Mouse (Mus musculus) small intestine, adult 2 months (tissue): ENCODE data around the gene Ppara. TPM values are rescaled to one million over a fixed set of nuclear protein-coding genes. Genes with fewer than 3 reads are reported as not detected.

Experiments
- H3K27ac ChIP-seq: fragments of 200-500 bp; 2 replicates; pipeline ENCODE4 v1.5.1; 2012; ENCODE audit warnings: low read depth, low read length, control low read depth, inconsistent platforms; ENCODE audit not compliant: insufficient read depth
- H3K27me3 ChIP-seq: fragments of 200-500 bp; 2 replicates; pipeline ENCODE4 v1.6.1; 2012; ENCODE audit warnings: mild to moderate bottlenecking, moderate library complexity, low read length, inconsistent platforms; ENCODE audit not compliant: control insufficient read depth, insufficient read depth
- H3K36me3 ChIP-seq: fragments of 200-500 bp; 2 replicates; pipeline ENCODE4 v1.6.1; 2012; ENCODE audit warnings: mild to moderate bottlenecking, low read length, control low read depth, inconsistent platforms; ENCODE audit not compliant: control insufficient read depth, insufficient read depth
- H3K4me1 ChIP-seq: fragments of 200-500 bp; 2 replicates; pipeline ENCODE4 v1.6.1; 2012; ENCODE audit warnings: low read length, inconsistent platforms, mixed read lengths; ENCODE audit not compliant: control insufficient read depth, insufficient read depth, insufficient read length
- H3K4me3 ChIP-seq: fragments of 200-500 bp; 2 replicates; pipeline ENCODE4 v1.5.1; 2012; ENCODE audit warnings: low read depth, mild to moderate bottlenecking, control low read depth, inconsistent platforms, low read length, moderate library complexity
- CTCF ChIP-seq: fragments of 200-500 bp; IDR thresholded peaks from 2 replicates; pipeline ENCODE4 v1.5.1; 2012; ENCODE audit warnings: low read depth, mild to moderate bottlenecking, control low read depth, inconsistent platforms, low read length, moderate library complexity, mixed read lengths; ENCODE audit not compliant: insufficient replicate concordance, insufficient read length; ENCODE audit errors: extremely low read depth
- POLR2A ChIP-seq: fragments of 200-500 bp; IDR thresholded peaks from 2 replicates; pipeline ENCODE4 v1.6.1; 2012; ENCODE audit warnings: low read depth, mild to moderate bottlenecking, control low read depth, inconsistent platforms, low read length, moderate library complexity
- WGBS: fragments of 180-500 bp; shearing (Covaris S2); methylation state at CpG from one replicate; pipeline ENCODE4 v1.1.7; 2018; 5-methylcytosine and 5-hydroxymethylcytosine counted together
- polyA plus RNA-seq: library from polyadenylated mRNA; depleted of rRNA; stranded (reverse); fragments of >200 nt; gene quantifications from 2 replicates; pipeline ENCODE4 v1.2.3, GENCODE M21; 2012

The Ppara gene
- polyA plus RNA-seq, 1 experiment = 7.2 TPM

GRCm38 (mm10) chr15:85700716-85701115 is 34.1 kb upstream of the Ppara start:
- peaks cover 83% of the 10 kb centered on the region for H3K36me3 ChIP-seq
- peaks cover 56% of the 10 kb centered on the region for H3K4me1 ChIP-seq
- no peak for TF ChIP-seq POLR2A
- no peak for TF ChIP-seq CTCF
- H3K27ac ChIP-seq = no peak overlapping the region
- WGBS = 66% methylated on average over 9 of the region's 9 CpGs
- H3K4me3 ChIP-seq = no peak overlapping the region
- no peaks in the 10 kb centered on the region for H3K27me3 ChIP-seq

GRCm38 (mm10) chr15:85701128-85701930 is 33.5 kb upstream of the Ppara start:
- H3K4me3 ChIP-seq = no peak overlapping the region
- peak overlapping the region; percentile 47 for H3K27ac ChIP-seq
- no peaks in the 10 kb centered on the region for H3K27me3 ChIP-seq
- WGBS = 52% methylated on average over 10 of the region's 10 CpGs
- TF ChIP-seq POLR2A = no peak
- no peak for TF ChIP-seq CTCF
- peaks cover 59% of the 10 kb centered on the region for H3K4me1 ChIP-seq
- H3K36me3 ChIP-seq = peaks cover 82% of the 10 kb centered on the region

- H3K27ac ChIP-seq = peak overlapping the region; percentile 61
- TF ChIP-seq POLR2A (no peak), CTCF (no peak)
- H3K36me3 ChIP-seq = peaks cover 87% of the 10 kb centered on the region
- H3K4me1 ChIP-seq = peaks cover 61% of the 10 kb centered on the region
- no peaks in the 10 kb centered on the region for H3K27me3 ChIP-seq
- 30% methylated on average over 13 of the region's 13 CpGs for WGBS
- no peak overlapping the region for H3K4me3 ChIP-seq
These were observed 32.3 kb upstream of the Ppara start for GRCm38 (mm10) chr15:85702411-85702951.

- Histone ChIP-seq H3K36me3 (peaks cover 83% of the 10 kb centered on the region), H3K27me3 (no peaks in the 10 kb centered on the region), H3K4me3 (no peak overlapping the region), H3K27ac (peak overlapping the region; percentile 74), H3K4me1 (peaks cover 61% of the 10 kb centered on the region)
- no peak for TF ChIP-seq POLR2A
- TF ChIP-seq CTCF = no peak
- 25% methylated on average over 11 of the region's 11 CpGs for WGBS
These were observed 31.6 kb upstream of the Ppara start for GRCm38 (mm10) chr15:85703194-85703641.

GRCm38 (mm10) chr15:85703858-85704257 is 30.9 kb upstream of the Ppara start:
- Histone ChIP-seq H3K36me3 (peaks cover 76% of the 10 kb centered on the region), H3K4me1 (peaks cover 62% of the 10 kb centered on the region), H3K27me3 (no peaks in the 10 kb centered on the region), H3K27ac (peak overlapping the region; percentile 74), H3K4me3 (no peak overlapping the region)
- 83% methylated on average over 4 of the region's 4 CpGs for WGBS
- TF ChIP-seq CTCF = no peak
- no peak for TF ChIP-seq POLR2A

- Histone ChIP-seq H3K4me3 (no peak overlapping the region), H3K27me3 (no peaks in the 10 kb centered on the region), H3K4me1 (peaks cover 64% of the 10 kb centered on the region), H3K36me3 (peaks cover 70% of the 10 kb centered on the region), H3K27ac (peak overlapping the region; percentile 88)
- 53% methylated on average over 8 of the region's 8 CpGs for WGBS
- TF ChIP-seq POLR2A (no peak), CTCF (no peak)
These were observed 30.3 kb upstream of the Ppara start for GRCm38 (mm10) chr15:85704341-85705012.
